Comparison of ENCODE assay signal across 27 mouse cellular contexts in the genomic region with DNA sequence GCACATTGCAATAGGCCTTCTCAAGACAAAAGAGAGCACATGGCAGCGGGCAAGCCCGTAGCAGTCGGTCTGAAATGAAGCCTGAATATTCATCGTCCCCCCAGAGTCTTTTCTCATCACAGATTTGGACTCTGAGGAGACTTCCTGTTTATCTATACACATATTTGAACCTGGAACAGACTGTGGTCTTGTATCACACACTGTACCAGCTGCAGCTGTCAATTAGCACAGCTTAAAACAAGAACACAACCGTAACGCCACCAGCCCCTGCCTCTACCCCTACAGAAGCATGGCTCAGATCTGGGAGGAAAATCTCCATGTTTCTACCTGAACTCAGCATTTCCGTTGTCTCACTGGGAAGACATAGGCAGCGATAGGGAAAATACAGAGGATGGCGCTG.
DNase-seq lines count a peak whose midpoint lies in the region; ATAC-seq lines count a peak whose summit lies in the region.
"Had no signal": no experiment of that assay in that cellular context is flagged by ENCODE, and none has a peak within 500 bp of the region (broad histone marks: within the 10 kb centered on the region; RNA-seq: fewer than 3 reads in every experiment).

No protein-coding gene starts in this region.

- H3K9ac ChIP-seq in hindbrain, embryonic 13.5 days = no peak overlapping the region
- H3K9ac ChIP-seq in forebrain, embryonic 16.5 days (replicated peaks; ENCODE audit: low read depth, low read length) = no peak overlapping the region
- H3K9ac ChIP-seq: embryonic facial prominence, embryonic 12.5 days; heart, embryonic 13.5 days; limb, embryonic 12.5 days; liver, embryonic 15.5 days; midbrain, embryonic 13.5 days; neural tube, embryonic 13.5 days had no signal

- no peak for DNase-seq in hindbrain, embryonic 10.5 days (ENCODE audit: low spot score)
- peak; percentile 18 for DNase-seq in R1 (ENCODE audit: low read depth, low spot score)
- peak; percentile 47 for DNase-seq in thymus, postnatal 25 days
- no peak for DNase-seq in layer of hippocampus, postnatal 36 days
- DNase-seq in cerebellum, postnatal 25 days = no peak
- DNase-seq: adrenal gland, adult 2 months; cerebellum, adult 9-10 months; embryo, embryonic 11 days; gastrocnemius, postnatal 10 days; heart, postnatal 10 days; kidney, adult 11 months; kidney, postnatal 14 days; layer of hippocampus, adult 9-11 months; right cerebral cortex, postnatal 4 days had no signal

- H3K4me2 ChIP-seq in hindbrain, embryonic 13.5 days = no peak overlapping the region
- H3K4me2 ChIP-seq in forebrain, embryonic 16.5 days (ENCODE audit: low read length) = no peak overlapping the region
- H3K4me2 ChIP-seq: embryonic facial prominence, embryonic 12.5 days; heart, embryonic 13.5 days; limb, embryonic 12.5 days; liver, embryonic 15.5 days; midbrain, embryonic 13.5 days; neural tube, embryonic 13.5 days had no signal

- no peak overlapping the region for H3K4me3 ChIP-seq in hindbrain, embryonic 13.5 days
- H3K4me3 ChIP-seq in hindbrain, embryonic 10.5 days = no peak overlapping the region
- H3K4me3 ChIP-seq in forebrain, embryonic 16.5 days (replicated peaks; ENCODE audit: low read length) = no peak overlapping the region
- H3K4me3 ChIP-seq: embryonic facial prominence, embryonic 12.5 days; heart, embryonic 13.5 days; left cerebral cortex, adult 2 months; limb, embryonic 12.5 days; liver, embryonic 15.5 days; midbrain, embryonic 13.5 days; neural tube, embryonic 13.5 days had no signal

- no peaks in the 10 kb centered on the region for H3K27me3 ChIP-seq in hindbrain, embryonic 13.5 days
- H3K27me3 ChIP-seq in hindbrain, embryonic 10.5 days (ENCODE audit: insufficient read depth, poor library complexity, severe bottlenecking) = no peaks in the 10 kb centered on the region
- H3K27me3 ChIP-seq in forebrain, embryonic 16.5 days (replicated peaks; ENCODE audit: control insufficient read depth, insufficient read depth, low read length) = no peaks in the 10 kb centered on the region
- H3K27me3 ChIP-seq: embryonic facial prominence, embryonic 12.5 days; heart, embryonic 13.5 days; limb, embryonic 12.5 days; liver, embryonic 15.5 days; midbrain, embryonic 13.5 days; neural tube, embryonic 13.5 days had no signal

- H3K9me3 ChIP-seq in hindbrain, embryonic 13.5 days = no peaks in the 10 kb centered on the region
- no peaks in the 10 kb centered on the region for H3K9me3 ChIP-seq in hindbrain, embryonic 10.5 days
- no peaks in the 10 kb centered on the region for H3K9me3 ChIP-seq in forebrain, embryonic 16.5 days (ENCODE audit: control insufficient read depth, low read length)
- H3K9me3 ChIP-seq: embryonic facial prominence, embryonic 12.5 days; heart, embryonic 13.5 days; limb, embryonic 12.5 days; liver, embryonic 15.5 days; midbrain, embryonic 13.5 days; neural tube, embryonic 13.5 days had no signal

- peak overlapping the region; percentile 20; the same call in 1 of the 2 replicates for H3K27ac ChIP-seq in hindbrain, embryonic 13.5 days
- no peak overlapping the region for H3K27ac ChIP-seq in hindbrain, embryonic 10.5 days
- peak overlapping the region; percentile 45 for H3K27ac ChIP-seq in forebrain, embryonic 16.5 days (ENCODE audit: low read length)
- H3K27ac ChIP-seq: embryonic facial prominence, embryonic 12.5 days; heart, embryonic 13.5 days; left cerebral cortex, adult 2 months; limb, embryonic 12.5 days; liver, embryonic 15.5 days; macrophage; midbrain, embryonic 13.5 days; neural tube, embryonic 13.5 days had no signal

- H3K4me1 ChIP-seq in hindbrain, embryonic 13.5 days (replicated peaks) = no peaks in the 10 kb centered on the region
- no peaks in the 10 kb centered on the region for H3K4me1 ChIP-seq in hindbrain, embryonic 10.5 days (replicated peaks)
- H3K4me1 ChIP-seq in forebrain, embryonic 16.5 days (replicated peaks; ENCODE audit: control insufficient read depth, insufficient read depth, low read length) = peaks cover 12% of the 10 kb centered on the region; the same call in 1 of the 2 replicates
- H3K4me1 ChIP-seq: embryonic facial prominence, embryonic 12.5 days; limb, embryonic 12.5 days; liver, embryonic 15.5 days; midbrain, embryonic 13.5 days; neural tube, embryonic 13.5 days had no signal

- ATAC-seq in hindbrain, embryonic 13.5 days (ENCODE audit: low FRiP score) = peak; percentile 32; the same call in 1 of the 2 replicates
- ATAC-seq in forebrain, embryonic 16.5 days = peak; percentile 64
- ATAC-seq: activated CD4-positive, CD25-positive, alpha-beta regulatory T cell, adult 4 months; inflammation-experienced regulatory T-cells, adult 6 months; lung, postnatal 0 days; midbrain, embryonic 13.5 days had no signal

- WGBS in hindbrain, embryonic 13.5 days = 75% methylated on average over 9 of the region's 9 CpGs
- WGBS in hindbrain, embryonic 10.5 days = 89% methylated on average over 9 of the region's 9 CpGs
- WGBS in forebrain, embryonic 16.5 days = 57% methylated on average over 9 of the region's 9 CpGs

- no peaks in the 10 kb centered on the region for H3K36me3 ChIP-seq in hindbrain, embryonic 13.5 days
- H3K36me3 ChIP-seq in hindbrain, embryonic 10.5 days = no peaks in the 10 kb centered on the region
- no peaks in the 10 kb centered on the region for H3K36me3 ChIP-seq in forebrain, embryonic 16.5 days (ENCODE audit: control insufficient read depth, insufficient read depth)
- H3K36me3 ChIP-seq: embryonic facial prominence, embryonic 12.5 days; heart, embryonic 13.5 days; limb, embryonic 12.5 days; liver, embryonic 15.5 days; midbrain, embryonic 13.5 days; neural tube, embryonic 13.5 days had no signal

Comparison
In these comparisons a context has a peak if more than half of its experiments do, and no peak if none do; other contexts are left out.
1. DNase-seq: peak in R1 (single experiment) and thymus, postnatal 25 days (single experiment); none in hindbrain, embryonic 10.5 days (single experiment), layer of hippocampus, postnatal 36 days (0 of 2) and cerebellum, postnatal 25 days (0 of 2).